Mouse (Mus musculus) small intestine, adult 2 months (tissue): Measurements from ENCODE around the gene Ube2l3.
A peak's percentile ranks its signal among the peaks of the same experiment; 100 is the strongest.

Experiments used
- CTCF ChIP-seq: fragments of 200-500 bp; IDR thresholded peaks from 2 replicates; pipeline ENCODE4 v1.5.1; 2012; ENCODE audit warnings: low read depth, mild to moderate bottlenecking, control low read depth, inconsistent platforms, low read length, moderate library complexity, mixed read lengths; ENCODE audit not compliant: insufficient replicate concordance, insufficient read length; ENCODE audit errors: extremely low read depth
- POLR2A ChIP-seq: fragments of 200-500 bp; IDR thresholded peaks from 2 replicates; pipeline ENCODE4 v1.6.1; 2012; ENCODE audit warnings: low read depth, mild to moderate bottlenecking, control low read depth, inconsistent platforms, low read length, moderate library complexity

DNA sequence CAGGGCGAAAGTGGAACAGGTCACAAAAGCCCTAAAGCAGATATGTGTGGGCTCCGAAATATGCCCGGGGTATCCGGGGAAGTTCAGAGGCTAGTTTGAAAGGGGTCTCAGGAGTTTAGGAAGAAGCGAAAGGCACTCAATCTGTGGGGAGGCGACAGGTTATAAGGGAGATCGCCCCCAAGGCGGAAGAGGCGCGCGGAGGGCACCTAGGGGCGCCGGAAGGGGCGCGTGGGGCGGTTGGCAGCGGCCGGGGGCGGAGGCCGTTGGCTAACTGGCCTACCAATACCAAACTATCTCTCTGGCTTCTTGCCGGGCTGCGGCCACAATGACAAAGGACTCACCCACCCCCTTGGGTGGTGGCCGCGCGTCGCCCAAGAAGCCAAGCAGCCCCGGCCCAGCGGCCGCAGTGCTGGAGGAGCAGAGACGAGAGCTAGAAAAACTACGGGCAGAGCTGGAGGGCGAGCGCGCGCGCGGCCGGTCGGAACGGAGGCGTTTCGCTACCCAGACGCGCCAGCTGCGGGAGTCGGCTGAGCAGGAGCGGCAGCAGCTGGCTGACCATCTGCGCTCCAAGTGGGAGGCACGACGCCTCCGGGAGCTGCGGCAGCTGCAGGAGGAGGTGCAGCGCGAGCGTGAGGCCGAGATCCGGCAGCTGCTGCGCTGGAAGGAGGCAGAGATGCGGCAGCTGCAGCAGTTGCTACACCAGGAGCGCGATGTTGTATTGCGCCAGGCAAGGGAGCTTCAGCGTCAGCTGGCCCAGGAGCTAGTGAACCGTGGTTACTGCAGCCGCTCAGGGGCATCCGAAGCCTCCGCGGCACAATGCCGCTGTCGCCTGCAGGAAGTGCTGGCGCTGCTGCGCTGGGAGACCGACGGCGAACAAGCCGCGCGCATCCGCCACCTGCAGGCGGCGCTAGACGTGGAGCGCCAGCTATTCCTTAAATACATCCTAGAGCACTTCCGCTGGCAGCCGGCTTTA lies 6.2 kb upstream of the Ube2l3 start, which contains the start of gene Rimbp3:
- TF ChIP-seq CTCF (peak; percentile 85), POLR2A (no peak)
